Mouse (Mus musculus) mesoderm, embryonic 11.5 days (tissue): ENCODE measurements around the gene Gatb.

Experiments
- DNase-seq: peaks from one replicate; pipeline ENCODE4 v3.0.0-alpha.2; 2012; ENCODE audit warnings: low read depth, low spot score

Gatb gene

DNA sequence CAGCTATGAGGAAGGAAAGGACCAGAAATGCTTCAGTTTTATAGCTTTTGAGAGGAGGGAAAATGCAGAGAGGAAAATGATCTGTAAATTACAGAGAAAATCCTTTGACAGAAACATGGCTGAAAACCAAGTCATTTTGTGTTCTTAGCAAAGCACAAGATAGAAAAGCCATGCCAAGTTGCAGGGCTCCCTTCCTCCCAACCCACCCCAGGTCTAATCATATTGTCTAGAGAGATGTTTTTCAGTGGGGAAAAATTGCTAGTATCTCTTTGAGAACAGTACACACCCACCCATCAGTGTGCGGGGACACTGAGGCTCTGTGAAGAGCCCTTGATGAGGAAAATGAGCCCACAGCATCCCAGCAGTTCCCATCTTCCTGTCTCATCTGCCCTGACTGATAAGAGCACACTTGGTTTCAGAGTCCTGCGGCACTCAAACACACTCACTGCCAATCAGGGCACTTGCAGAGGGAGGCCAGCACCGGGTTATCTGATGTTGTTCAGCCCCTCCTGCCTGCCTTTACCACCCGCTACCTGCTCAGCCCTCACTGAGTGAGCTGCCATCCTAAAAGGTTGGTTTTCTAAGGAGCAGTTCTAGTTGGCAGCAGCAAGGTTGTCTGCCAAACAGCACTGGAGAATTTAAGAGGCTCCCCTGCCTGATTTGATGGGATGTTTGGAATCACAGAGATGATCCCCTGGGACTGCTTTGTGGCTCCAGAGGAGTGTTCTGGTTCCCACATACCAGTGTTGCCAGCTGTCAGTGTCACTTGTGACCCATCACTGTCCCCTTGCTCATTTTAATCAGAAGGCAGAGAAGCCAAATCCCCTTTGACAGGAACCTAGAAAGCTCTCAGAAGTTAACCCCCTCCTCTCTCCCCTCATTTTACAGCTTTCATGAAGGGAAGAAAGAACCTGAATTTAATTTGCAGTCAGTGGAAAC is 79.1 kb downstream of the Gatb start:
- DNase-seq = no peak

DNA sequence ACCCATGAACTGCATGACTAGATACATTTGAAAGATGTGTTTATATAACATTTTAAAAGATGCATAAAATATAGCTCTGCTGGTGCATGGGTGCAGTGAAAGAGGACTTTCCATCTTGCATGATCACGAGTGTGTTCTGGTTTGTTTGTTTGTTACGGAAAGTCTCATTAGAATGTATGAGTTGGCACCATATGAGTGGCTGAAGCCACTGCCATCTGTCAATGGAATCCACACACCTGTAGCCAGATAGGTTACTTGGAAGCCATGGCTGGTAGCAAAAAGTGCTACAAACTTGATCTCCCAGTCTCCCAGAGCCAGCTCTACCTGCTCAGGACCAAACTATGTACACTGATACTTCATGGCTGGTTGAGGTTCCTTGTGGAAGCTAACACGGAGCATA is 81.6 kb downstream of the Gatb start:
- no peak for DNase-seq

DNA sequence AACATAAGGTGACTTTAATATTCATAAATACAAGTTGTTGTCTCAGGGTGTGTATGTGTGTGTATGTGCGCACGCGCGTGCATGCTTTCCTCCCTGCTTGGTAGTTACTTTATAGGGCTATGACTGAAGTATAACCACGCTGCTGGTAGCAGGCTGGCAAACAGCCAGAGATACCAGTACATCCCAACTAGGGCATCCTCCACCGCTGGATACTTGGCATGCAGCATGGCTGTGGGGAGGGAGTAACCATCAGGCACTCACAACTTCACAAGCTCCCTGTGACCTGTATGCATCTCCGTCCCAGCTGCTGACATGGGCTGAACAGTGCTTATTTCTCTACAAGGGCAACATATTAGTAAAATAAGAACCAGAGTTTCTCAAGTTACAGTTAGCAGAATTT is 85.8 kb downstream of the Gatb start:
- no peak for DNase-seq

DNA sequence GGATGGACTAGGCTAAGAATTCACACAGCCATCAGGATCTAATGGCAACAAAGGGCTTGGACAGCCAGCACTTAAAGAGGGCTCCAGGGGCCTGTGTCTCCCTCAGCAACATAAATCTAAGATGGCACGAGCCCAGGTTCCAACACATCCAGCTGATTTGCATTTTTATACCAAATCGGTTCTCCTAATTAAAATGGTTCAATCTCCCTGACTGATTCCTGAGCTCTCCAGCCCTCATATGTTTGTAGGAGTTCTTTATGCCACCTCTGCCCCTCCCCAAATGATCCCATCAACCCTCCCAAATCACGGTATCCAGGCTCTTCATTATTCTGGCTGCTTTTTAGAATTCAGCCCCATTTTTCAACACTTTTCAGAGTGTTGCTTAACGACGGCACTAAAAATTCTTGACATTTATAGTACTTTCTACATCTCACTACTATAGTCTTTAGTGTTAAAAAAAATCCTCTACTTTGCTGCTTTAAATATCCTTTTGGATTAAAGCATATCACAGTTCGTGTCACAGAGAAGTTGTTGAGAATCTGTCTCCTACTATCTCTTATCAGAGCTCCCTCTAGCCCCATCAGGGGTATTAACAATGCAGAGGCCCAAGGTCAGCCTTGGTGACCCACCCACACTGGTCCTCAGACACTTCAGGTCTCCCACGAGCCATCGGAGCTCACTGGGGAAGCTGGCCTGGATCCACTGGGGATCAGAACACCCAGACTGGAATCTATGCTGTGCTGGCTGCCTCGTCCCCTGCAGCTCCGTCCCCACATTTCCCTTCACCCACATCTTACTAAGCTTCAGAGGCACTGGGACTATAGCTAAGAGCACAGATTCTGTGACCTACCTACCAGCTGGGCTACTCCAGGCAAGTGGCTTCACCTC is 88.3 kb downstream of the Gatb start:
- no peak for DNase-seq

DNA sequence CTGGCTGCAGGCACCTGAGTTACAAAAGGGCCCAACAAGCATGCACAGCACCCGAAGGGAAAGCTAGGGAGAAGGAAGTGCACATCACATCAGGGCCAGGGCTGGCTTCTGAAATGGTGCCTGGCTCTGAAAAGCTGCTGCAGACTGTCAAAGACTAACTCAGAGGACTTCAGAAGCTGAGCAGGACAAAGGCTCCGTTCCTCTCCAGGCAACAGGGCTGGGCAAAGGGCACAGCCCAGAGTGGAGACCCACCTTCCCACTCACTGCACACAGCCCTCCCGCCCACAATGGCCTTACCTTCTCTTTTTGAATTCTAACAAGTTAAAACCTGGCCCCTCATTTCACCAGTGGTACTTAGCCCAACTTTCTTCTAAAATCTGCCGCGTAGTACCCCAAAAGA is 89.9 kb downstream of the Gatb start:
- no peak for DNase-seq

DNA sequence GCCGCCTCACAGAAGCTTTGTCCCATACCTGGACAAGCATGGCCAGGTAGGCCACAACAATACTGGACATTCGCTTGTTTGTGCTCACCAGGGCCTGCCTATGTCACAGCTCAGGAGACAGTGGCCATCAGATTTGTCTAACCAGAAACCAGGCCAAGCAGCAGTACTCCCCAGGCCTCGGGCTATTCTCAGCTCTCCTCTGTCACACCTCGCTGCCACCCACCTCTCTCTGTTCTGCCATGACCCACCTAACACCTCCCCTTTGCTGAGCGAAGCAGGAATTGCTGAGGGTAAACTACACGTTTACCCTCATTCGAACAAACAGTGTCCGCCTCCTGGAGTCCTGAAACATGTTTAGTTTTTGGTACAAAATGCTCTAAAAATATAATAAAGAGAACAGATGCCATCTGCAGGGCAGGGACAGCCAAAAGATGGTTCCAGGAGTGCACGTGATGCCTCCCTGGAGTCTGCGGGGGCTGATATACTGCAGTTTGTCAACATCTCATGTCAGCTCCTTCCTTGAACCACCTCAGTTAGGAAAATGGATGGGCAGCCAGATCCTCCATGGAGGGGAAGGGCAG is 90.8 kb downstream of the Gatb start:
- no peak for DNase-seq

DNA sequence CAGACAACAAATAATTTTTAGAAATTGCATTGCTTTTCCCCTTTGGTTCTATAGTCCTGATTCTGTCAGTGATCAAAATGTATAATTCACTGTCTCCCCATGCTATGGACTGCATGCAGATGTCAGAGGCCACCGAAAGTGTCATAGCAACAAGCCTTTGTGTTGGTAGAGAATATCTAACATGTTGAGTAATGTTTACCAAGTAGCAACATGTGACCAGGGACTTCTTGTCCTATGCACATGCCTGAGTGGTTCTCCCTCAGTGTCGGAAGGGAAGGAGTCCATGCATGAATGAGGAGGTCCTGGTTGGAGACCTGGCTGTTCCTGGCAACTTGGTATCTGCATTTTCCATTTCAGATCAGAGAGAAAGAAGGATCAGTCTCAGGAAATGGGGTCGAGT is 92.2 kb downstream of the Gatb start:
- no peak for DNase-seq

DNA sequence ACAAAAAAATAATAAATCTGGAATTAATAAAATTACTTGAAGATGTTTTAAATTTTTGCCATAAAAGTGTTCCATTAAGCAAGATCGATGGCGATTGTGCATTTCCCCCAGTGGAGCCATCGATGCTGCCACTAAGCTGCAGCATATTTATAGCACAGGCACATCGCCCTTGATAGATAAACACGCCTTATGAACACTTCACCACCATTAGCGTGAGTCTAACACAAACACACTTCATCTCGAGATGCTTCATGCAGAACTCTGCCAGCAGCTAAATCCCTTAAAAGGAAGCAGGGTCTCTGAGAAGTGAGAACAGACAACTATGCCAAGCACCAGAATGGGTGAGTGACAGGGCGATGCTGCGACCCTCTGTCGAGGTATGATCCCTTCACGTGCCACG is 92.8 kb downstream of the Gatb start:
- DNase-seq = no peak

DNA sequence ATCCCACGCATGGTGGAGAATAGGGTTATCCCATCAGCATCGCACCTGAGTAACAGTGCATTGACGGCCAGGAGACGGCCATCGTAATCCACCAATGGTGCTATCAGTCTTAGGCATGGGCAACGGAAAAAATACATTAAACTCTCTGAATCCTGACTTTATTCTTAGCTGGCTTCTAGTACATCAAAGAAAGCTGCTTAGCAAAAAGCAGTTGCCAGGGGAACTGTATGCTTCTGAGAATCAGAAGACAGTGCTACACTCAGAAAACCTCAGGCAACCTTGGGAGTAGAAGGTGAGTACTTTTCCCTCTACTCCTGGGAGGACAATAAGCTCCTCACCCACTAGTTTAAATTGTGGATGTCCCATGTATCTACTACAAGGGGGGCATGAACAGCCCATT is 93.8 kb downstream of the Gatb start:
- no peak for DNase-seq

DNA sequence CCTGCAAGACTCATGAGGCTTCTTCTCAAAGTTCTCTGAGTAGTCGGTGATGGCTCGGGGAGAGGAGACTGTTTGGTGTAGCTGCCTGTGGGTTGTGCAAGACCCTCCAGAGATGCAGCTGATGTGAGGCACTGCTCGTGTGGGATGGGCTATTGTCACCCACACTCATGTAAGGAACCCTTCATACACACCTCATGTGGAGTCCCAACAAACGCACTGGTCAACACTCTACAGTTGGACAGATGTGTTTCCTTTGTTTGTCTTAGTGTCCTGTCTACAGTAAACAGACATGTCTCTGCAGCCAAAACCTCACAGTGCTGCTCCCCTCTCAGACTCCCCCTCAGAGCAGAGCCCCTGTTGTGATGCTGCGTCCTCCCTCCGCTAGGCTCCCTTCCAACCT is 95.9 kb downstream of the Gatb start:
- DNase-seq = no peak

DNA sequence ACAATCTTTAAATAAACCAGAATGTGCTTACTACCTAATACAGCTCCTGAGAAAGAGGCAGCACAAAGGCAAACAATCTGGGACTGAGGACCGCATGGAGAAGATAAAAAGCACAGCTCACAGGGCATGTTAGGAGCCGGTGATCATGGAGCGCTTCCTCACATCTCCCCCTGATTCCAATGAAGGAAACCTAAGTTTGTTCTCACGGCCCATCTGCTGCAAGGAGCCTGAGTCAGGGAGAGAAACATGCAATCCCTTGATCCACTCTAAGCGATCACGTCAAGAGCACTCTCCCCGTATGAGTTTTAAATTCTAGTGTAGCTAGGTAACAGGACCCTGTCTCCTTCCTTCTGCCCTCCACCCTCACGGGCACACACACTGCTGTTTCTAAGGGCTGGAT is 103.2 kb downstream of the Gatb start:
- no peak for DNase-seq

DNA sequence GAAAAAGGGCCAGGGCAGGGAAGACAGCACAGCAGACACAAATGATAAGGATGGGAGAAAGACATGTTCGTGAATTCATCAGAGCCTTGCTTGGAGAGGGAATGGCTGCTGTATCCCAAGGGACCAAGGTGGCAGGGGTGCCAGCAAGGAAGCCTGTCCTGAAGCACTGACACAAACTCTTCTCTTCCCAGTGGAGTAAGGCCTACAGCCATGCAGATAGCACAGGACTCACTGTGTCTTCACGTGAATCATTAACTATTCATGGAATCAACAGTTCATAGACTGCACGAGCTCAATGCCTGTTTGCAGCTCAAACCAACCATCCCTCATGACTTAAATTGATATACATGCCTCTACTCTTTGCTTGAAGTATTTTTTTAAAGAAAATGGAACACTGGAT is 104.0 kb downstream of the Gatb start:
- no peak for DNase-seq

DNA sequence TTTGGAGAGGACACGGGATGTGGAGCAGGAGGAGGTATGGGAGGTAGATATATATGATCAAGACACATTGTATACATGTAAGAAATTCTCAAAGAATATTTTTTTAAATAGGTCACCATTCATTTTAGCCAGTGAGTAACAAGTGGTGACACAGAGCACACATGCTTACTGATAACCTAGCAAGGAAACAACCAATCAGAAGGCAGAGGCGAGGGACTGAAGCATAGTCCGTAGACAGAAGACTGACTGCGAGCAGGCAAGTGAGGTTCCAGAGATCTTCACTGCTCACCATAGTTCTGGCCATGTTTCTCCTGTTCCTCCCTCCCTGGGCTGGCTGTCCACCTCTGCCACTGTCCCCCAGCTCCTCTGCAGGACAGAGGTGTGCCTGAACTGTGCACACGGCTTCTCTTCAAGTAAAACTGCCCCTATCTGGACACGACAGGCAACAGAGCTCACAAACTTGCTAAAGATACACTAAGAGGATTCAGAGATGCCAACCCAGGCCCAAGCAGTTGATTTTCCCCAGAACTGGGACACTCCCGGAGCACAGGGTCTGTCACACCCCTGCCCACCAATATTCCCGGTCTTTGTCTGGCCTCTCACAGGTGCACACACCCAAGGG is 105.5 kb downstream of the Gatb start:
- no peak for DNase-seq

DNA sequence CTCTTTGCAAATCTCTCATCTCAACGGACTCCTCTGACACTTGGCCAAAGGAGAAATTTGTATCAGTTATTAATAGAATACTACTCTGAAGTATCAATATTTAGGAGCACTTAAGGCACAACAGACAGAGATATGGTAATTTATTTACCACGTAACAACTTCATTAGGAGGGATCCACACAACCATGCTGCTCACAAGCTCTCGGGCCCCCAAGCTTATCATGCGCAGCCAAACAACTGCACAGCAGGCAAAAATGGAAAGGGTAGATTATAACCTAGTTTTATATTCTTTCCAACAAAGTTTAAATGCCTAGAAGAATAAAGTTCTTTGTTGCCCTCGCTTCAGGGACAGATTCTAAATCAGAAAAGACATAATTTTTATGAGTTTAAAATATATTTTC is 106.0 kb downstream of the Gatb start:
- no peak for DNase-seq

DNA sequence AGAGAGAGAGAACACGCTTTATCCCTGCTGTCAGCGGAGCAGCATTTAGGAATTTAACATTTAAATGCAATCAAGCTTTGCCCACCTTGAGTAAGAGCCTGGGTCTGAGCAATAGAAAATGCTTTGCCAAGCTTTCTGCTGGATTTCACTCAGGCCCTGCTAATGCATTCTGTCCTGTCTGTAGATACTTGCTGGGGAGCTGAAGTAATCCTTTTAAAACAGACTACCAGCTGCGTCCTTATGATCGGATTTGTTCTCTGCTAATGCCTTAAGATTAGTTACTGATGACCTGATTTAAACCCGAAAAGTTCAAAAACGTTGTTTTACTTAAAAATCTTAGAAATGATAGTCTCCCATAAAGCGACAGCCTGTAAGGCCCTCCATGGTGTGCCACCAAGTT is 107.2 kb downstream of the Gatb start:
- no peak for DNase-seq

DNA sequence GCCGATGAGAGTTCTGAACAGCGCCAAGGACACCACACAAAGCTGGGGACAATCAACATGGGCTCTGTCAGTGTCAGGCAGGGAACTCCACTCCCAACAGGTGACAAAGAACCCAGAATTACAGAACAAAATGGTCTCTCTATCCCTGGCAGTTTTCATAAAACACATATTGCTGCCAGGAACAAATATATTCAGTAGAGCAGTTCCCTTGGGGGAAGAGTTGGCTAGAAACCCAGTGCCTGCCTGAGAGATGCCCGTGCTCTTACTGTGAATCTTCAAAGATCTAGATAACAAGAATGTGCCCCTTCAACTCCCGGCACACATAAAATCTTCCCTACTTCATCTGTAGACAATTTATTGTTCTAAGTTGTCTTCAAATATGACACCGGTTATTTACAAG is 109.7 kb downstream of the Gatb start:
- DNase-seq = no peak

DNA sequence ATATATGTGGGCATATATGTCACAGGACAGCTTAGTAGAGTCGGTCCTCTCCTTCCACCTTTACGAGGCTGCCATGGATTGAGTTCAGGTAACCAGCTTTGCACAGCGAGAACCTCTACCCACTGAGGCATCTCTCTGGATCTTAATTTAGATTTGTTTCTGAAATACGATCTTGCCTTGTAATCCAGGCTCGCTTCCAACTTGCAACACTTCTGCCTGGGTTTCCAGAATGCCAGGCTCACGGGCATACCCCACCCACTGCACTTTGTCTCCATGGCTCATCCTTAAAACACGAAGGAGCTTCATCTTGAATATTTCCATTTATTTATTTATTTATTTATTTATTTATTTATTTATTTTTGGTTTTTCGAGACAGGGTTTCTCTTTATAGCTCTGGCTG is 111.4 kb downstream of the Gatb start:
- DNase-seq = no peak

DNA sequence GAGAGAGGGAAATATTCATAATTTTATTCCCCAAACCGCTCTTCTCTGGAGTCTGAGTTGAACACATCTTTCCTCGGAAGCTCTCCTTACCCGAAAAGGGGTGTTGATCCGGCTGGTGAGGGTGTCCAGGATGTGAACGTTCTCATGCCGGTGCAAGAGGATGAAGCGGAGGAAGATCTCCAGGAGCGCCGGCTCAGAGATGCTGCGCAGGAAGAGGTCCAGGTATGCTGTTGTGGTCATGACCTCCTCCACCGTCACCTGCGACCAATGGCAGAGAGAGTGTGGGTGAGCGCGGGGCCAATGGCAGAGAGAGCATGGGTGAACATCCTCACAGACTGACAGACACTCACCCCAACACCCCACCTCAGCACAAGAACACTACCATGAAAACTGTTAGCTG is 114.4 kb downstream of the Gatb start:
- no peak for DNase-seq

DNA sequence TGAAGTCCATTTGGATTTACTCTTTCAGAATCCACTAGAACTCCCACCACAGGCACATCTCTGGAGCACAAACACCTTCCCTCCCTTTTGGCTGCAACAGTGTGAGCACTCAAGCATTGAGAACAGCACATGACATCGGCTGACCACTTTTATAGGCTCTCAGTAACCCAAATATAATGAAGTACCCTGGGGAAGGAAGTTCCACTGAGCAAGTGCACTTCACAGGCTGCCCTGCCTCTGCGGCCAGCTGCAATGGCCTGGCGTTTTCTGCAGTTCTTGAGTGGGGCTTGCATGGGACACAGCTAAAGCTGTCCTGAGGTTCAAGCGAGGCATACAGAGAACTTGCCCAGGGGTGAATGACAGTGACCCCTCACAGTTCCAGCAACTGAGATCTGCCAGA is 117.2 kb downstream of the Gatb start:
- no peak for DNase-seq

DNA sequence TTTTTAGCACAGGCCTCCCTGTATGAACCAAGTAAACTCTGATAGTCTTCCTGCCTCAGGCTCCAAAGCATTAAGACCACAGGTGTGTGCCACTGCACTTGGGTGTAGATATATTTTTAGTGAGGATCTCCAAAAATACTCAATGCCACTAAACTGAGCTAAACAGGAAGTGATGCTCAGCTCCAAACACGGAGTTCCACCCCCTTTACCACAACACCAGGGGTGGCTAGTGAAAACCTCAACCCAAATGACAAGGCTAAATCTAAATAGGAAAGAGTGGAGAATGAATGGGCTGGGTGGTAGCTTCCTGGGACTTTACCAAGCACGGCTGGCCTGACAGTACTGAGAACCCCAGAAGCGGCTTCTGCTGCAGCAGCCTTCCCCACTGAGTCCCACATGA is 119.1 kb downstream of the Gatb start:
- DNase-seq = no peak

DNA sequence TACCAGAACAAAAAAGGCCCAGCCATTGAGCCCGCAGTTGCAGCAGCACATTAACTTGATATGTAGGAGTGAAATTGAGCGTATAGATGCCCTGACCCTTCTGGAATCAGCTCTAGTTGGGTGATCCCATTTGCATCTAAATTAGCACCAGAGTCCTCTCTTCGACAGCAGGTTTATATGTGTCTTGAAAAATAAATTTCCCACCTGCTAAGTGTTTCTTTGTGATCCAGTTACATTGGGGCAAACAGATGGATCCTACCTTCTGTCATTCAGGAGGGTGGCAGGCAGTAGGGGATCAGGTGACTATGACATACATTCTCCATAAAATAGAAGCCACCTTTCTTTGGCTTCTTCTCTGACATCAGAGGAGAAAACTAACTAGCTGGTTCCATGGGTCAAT is 121.1 kb downstream of the Gatb start:
- no peak for DNase-seq

DNA sequence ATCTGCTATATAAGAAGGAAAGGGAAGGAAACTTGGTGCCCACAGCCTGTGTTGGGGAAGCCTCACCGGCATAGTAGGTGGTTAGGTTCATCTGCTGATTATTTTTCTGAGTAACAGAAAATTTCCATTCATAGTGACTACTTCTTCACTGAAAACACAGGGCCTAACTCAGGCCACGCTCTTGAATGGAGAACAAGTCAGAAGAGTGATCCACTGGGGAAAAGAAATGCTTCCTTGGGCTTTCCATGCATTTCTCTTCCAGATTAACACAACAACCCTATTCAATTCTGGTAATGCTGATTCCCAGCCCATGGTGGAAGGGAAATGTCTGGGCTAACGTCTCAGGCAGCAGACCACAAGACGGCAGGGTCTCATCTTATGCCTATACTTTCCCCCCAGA is 124.6 kb downstream of the Gatb start:
- DNase-seq = no peak
